Mouse (Mus musculus) limb, embryonic 11.5 days (tissue): ENCODE measurements around the gene Ttc9. TPM values are rescaled to one million over a fixed set of nuclear protein-coding genes. Genes with fewer than 3 reads are reported as not detected.

Experiments used
- polyA plus RNA-seq: library from polyadenylated mRNA; unstranded; fragments of >200 nt; fragmentation: Nextera tagmentation; extraction: Ambion mirVana; gene quantifications from 2 replicates; pipeline ENCODE4 v1.2.1, GENCODE M21; 2014

Gene Ttc9
- polyA plus RNA-seq, 1 experiment from 2014 or later, result 0.35 TPM

Other genes starting within 250 kb of the Ttc9 start
- gene Adam4, start 209.3 kb upstream of the Ttc9 start, polyA plus RNA-seq, result 0.68 and 0.81 TPM in 2 replicates
- 103 and 117 TPM in 2 replicates for gene Cox16, start 146.1 kb upstream of the Ttc9 start, polyA plus RNA-seq
- gene Gm20498, start 98.3 kb upstream of the Ttc9 start, polyA plus RNA-seq, result 32.7 and 39.4 TPM in 2 replicates
- gene Synj2bp, start 98.3 kb upstream of the Ttc9 start, polyA plus RNA-seq, result 31.0 and 33.7 TPM in 2 replicates
- 0.24 and 0.32 TPM in 2 replicates for gene Adam21, start 62.8 kb upstream of the Ttc9 start, polyA plus RNA-seq
- 98.9 and 99.5 TPM in 2 replicates for gene Med6, start 36.2 kb upstream of the Ttc9 start, polyA plus RNA-seq
- gene Map3k9, start 149.9 kb downstream of the Ttc9 start, polyA plus RNA-seq, result 0.60 and 0.61 TPM in 2 replicates
- 12.5 and 12.8 TPM in 2 replicates for gene Pcnx, start 228.8 kb downstream of the Ttc9 start, polyA plus RNA-seq